Mouse (Mus musculus) thymus, adult 2 months (tissue): ENCODE measurements around the gene Mfsd4b3.

ENCODE experiments used
- CTCF ChIP-seq: fragments of 200-500 bp; IDR thresholded peaks from 2 replicates; pipeline ENCODE4 v1.5.1; 2012; ENCODE audit warnings: mild to moderate bottlenecking, control low read depth, low read length, moderate library complexity, borderline replicate concordance; ENCODE audit not compliant: control insufficient read depth, poor library complexity, insufficient read depth; ENCODE audit errors: extremely low read depth
- POLR2A ChIP-seq: fragments of 200-500 bp; IDR thresholded peaks from 2 replicates; pipeline ENCODE4 v1.6.1; 2012; ENCODE audit warnings: mild to moderate bottlenecking, low read length, control low read depth, moderate library complexity; ENCODE audit not compliant: control insufficient read depth, poor library complexity, insufficient read depth; ENCODE audit errors: extremely low read depth

- TF ChIP-seq CTCF: no peak
- TF ChIP-seq POLR2A: no peak
These were observed 47.3 kb downstream of the Mfsd4b3 start for GRCm38 (mm10) chr10:39912616-39913015.
